ENCODE assay signal across 19 mouse cellular contexts in genomic region chr2:77777047-77777686, GRCm38 (mm10). TPM values are rescaled to one million over a fixed set of nuclear protein-coding genes. Genes with fewer than 3 reads are reported as not detected.
DNase-seq lines count a peak whose midpoint lies in the region; ATAC-seq and TF ChIP-seq lines count a peak whose summit lies in the region.
"Had no signal": no experiment of that assay in that cellular context is flagged by ENCODE, and none has a peak within 500 bp of the region (broad histone marks: within the 10 kb centered on the region; RNA-seq: fewer than 3 reads in every experiment).

No protein-coding gene starts in this region.

- H3K36me3 ChIP-seq in kidney, postnatal 0 days (ENCODE audit: insufficient read depth, low read length): no peaks in the 10 kb centered on the region
- H3K36me3 ChIP-seq: embryonic facial prominence, embryonic 10.5 days; heart, embryonic 10.5 days; limb, embryonic 12.5 days had no signal

- 36% methylated on average over 10 of the region's 10 CpGs for WGBS in kidney, postnatal 0 days

- H3K9ac ChIP-seq in kidney, postnatal 0 days (ENCODE audit: low read depth, low read length): no peak overlapping the region
- H3K9ac ChIP-seq: limb, embryonic 12.5 days; liver, embryonic 14.5 days had no signal

- ATAC-seq in kidney, postnatal 0 days (replicated peaks; ENCODE audit: low FRiP score, low read depth): peak; percentile 47
- ATAC-seq: hindbrain, postnatal 0 days had no signal

- H3K27ac ChIP-seq in kidney, postnatal 0 days: peak overlapping the region; percentile 47; the same call in 1 of the 2 replicates
- H3K27ac ChIP-seq: embryonic facial prominence, embryonic 10.5 days; heart, embryonic 10.5 days; hindbrain, postnatal 0 days; limb, embryonic 12.5 days; liver, embryonic 14.5 days; stomach, postnatal 0 days had no signal

- DNase-seq in embryo, embryonic 10.5 days (ENCODE audit: low spot score): peak; percentile 46
- DNase-seq in embryo, embryonic 10 days (ENCODE audit: low spot score): no peak
- peak; percentile 18 to 22 for DNase-seq in kidney, adult 8-10 months
- no peak for DNase-seq in kidney, postnatal 14 days
- DNase-seq in kidney, postnatal 0 days (ENCODE audit: low spot score): peak; percentile 33
- DNase-seq in retina, adult 2 months (ENCODE audit: low read depth, low spot score): peak; percentile 84
- DNase-seq in lung, postnatal 10 days: no peak
- DNase-seq in frontal cortex, postnatal 14 days (ENCODE audit: low spot score in 2 of 2): no peak
- DNase-seq: adrenal gland, postnatal 10 days; cerebellum, adult 9-10 months; lung, postnatal 14 days; thymus, postnatal 25 days had no signal

- H3K4me2 ChIP-seq in kidney, postnatal 0 days (ENCODE audit: low read length): peak overlapping the region; percentile 34; the same call in 1 of the 2 replicates
- H3K4me2 ChIP-seq: limb, embryonic 12.5 days had no signal

- H3K9me3 ChIP-seq in kidney, postnatal 0 days (replicated peaks; ENCODE audit: low read length): no peaks in the 10 kb centered on the region
- H3K9me3 ChIP-seq: embryonic facial prominence, embryonic 10.5 days; heart, embryonic 10.5 days; limb, embryonic 12.5 days had no signal

- H3K4me3 ChIP-seq in kidney, postnatal 0 days (replicated peaks; ENCODE audit: low read depth, low read length): no peak overlapping the region
- H3K4me3 ChIP-seq: embryonic facial prominence, embryonic 10.5 days; erythroblast, embryonic 14.5 days; heart, embryonic 10.5 days; limb, embryonic 12.5 days had no signal

- 0 out of 2 replicates have a peak, but pooled peaks cover 3% of the 10 kb centered on the region for H3K27me3 ChIP-seq in kidney, postnatal 0 days (ENCODE audit: insufficient read depth, low read length)
- H3K27me3 ChIP-seq: limb, embryonic 12.5 days had no signal

- H3K4me1 ChIP-seq in kidney, postnatal 0 days (replicated peaks; ENCODE audit: insufficient read depth, low read length): 0 out of 2 replicates have a peak, but pooled peaks cover 7% of the 10 kb centered on the region
- H3K4me1 ChIP-seq: limb, embryonic 12.5 days had no signal

- TF ChIP-seq CTCF in kidney, postnatal 0 days (IDR thresholded peaks at IDR 0.05; ENCODE audit: low read depth): no peak

RNA-seq across cellular contexts. Expression of gene Zfp385b, which starts 42.3 kb away (rescaled TPM):
- polyA plus RNA-seq in kidney, postnatal 0 days (2015; fragmentation: Nextera tagmentation; extraction: Ambion mirVana): 9.1 and 9.9 TPM in 2 replicates
- polyA plus RNA-seq: erythroblast, embryonic 14.5 days had no signal

Comparison
In these comparisons a context has a peak if more than half of its experiments do, and no peak if none do; other contexts are left out.
1. DNase-seq: peak in embryo, embryonic 10.5 days (single experiment), kidney, adult 8-10 months (2 of 2), kidney, postnatal 0 days (single experiment) and retina, adult 2 months (single experiment); none in embryo, embryonic 10 days (single experiment), kidney, postnatal 14 days (single experiment), lung, postnatal 10 days (single experiment) and frontal cortex, postnatal 14 days (0 of 2).